Mouse (Mus musculus) c-Kit-negative CD71-positive TER-119-positive erythroid progenitor cells, embryonic 14.5 days (primary cell): ENCODE data around the gene Pten.

Source experiments
- DNase-seq: peaks from one replicate; pipeline ENCODE4 v3.0.0-alpha.2; 2013; ENCODE audit warnings: low read depth, low spot score

Pten gene

GRCm38 (mm10) chr19:32756900-32757725 lies at the start of gene Pten:
Gene Pten (plus strand): TSS chr19:32757497.
- peak; percentile 84 for DNase-seq

- DNase-seq, result no peak
These were observed 48.3 kb upstream of the Pten start for GRCm38 (mm10) chr19:32708996-32709395.

GRCm38 (mm10) chr19:32710288-32710687 lies 47.0 kb upstream of the Pten start:
- DNase-seq, result no peak

- peak; percentile 74 for DNase-seq
These were observed 45.3 kb upstream of the Pten start for GRCm38 (mm10) chr19:32711761-32712541.

GRCm38 (mm10) chr19:32712588-32713042 lies 44.7 kb upstream of the Pten start:
- peak; percentile 51 for DNase-seq

- DNase-seq, result no peak
These were observed 43.8 kb upstream of the Pten start for GRCm38 (mm10) chr19:32713471-32713870.

GRCm38 (mm10) chr19:32715201-32715600 lies 42.1 kb upstream of the Pten start:
- DNase-seq, result peak; percentile 9

GRCm38 (mm10) chr19:32715681-32716080 lies 41.6 kb upstream of the Pten start:
- no peak for DNase-seq

- no peak for DNase-seq
These were observed 39.7 kb upstream of the Pten start for GRCm38 (mm10) chr19:32717590-32717989.

GRCm38 (mm10) chr19:32720319-32720718 lies 37.0 kb upstream of the Pten start:
- DNase-seq, result no peak

- DNase-seq, result no peak
These were observed 33.5 kb upstream of the Pten start for GRCm38 (mm10) chr19:32723817-32724216.

- DNase-seq, result no peak
These were observed 30.6 kb upstream of the Pten start for GRCm38 (mm10) chr19:32726451-32727325.

GRCm38 (mm10) chr19:32729785-32730184 lies 27.5 kb upstream of the Pten start:
- no peak for DNase-seq

GRCm38 (mm10) chr19:32732922-32733321 lies 24.4 kb upstream of the Pten start:
- no peak for DNase-seq

- no peak for DNase-seq
These were observed 19.5 kb upstream of the Pten start for GRCm38 (mm10) chr19:32737844-32738243.

- no peak for DNase-seq
These were observed 17.6 kb upstream of the Pten start, which contains the start of gene Atad1 for GRCm38 (mm10) chr19:32739686-32740085. Gene Atad1 (minus strand): TSS chr19:32739786.

- DNase-seq, result no peak
These were observed 16.5 kb upstream of the Pten start for GRCm38 (mm10) chr19:32740641-32741345.

GRCm38 (mm10) chr19:32749425-32749824 lies 7.9 kb upstream of the Pten start:
- no peak for DNase-seq

GRCm38 (mm10) chr19:32752357-32752756 lies 4.9 kb upstream of the Pten start:
- DNase-seq, result no peak

- DNase-seq, result no peak
These were observed 3.9 kb upstream of the Pten start for GRCm38 (mm10) chr19:32753386-32753785.
